Mouse (Mus musculus) small intestine, adult 2 months (tissue): Measurements from ENCODE around the gene Ide.

ENCODE experiments used
- CTCF ChIP-seq: fragments of 200-500 bp; IDR thresholded peaks from 2 replicates; pipeline ENCODE4 v1.5.1; 2012; ENCODE audit warnings: low read depth, mild to moderate bottlenecking, control low read depth, inconsistent platforms, low read length, moderate library complexity, mixed read lengths; ENCODE audit not compliant: insufficient replicate concordance, insufficient read length; ENCODE audit errors: extremely low read depth
- POLR2A ChIP-seq: fragments of 200-500 bp; IDR thresholded peaks from 2 replicates; pipeline ENCODE4 v1.6.1; 2012; ENCODE audit warnings: low read depth, mild to moderate bottlenecking, control low read depth, inconsistent platforms, low read length, moderate library complexity

DNA sequence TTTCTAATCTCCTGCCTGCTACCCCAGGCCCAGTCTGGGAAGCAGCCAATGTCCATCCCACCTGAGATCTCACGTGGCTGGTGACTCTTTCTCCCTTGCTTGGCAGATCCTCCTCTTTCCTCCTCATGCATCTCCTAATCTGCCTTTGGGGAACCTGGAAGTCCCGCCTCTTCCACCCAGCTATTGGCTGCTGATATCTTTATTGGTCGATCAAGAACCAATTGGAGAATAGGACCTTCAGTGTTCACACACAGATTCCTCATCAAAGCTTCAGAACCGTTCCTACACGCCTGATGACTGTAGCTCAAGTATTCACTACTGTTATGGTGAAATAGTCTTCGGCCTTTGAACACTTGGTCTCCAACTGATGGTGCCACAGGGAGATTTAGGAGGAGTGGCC, 85.5 kb downstream of the Ide start:
- TF ChIP-seq CTCF: no peak
- no peak for TF ChIP-seq POLR2A
